Mouse (Mus musculus) urinary bladder, postnatal 4 days (tissue): ENCODE results near the gene Cntn5.

Experiments
- DNase-seq, 2 experiments: peaks; one replicate each; pipeline ENCODE4 v3.0.0; 2021 to 2022; ENCODE audit warnings: low spot score in 2 of 2

Gene Cntn5

DNA sequence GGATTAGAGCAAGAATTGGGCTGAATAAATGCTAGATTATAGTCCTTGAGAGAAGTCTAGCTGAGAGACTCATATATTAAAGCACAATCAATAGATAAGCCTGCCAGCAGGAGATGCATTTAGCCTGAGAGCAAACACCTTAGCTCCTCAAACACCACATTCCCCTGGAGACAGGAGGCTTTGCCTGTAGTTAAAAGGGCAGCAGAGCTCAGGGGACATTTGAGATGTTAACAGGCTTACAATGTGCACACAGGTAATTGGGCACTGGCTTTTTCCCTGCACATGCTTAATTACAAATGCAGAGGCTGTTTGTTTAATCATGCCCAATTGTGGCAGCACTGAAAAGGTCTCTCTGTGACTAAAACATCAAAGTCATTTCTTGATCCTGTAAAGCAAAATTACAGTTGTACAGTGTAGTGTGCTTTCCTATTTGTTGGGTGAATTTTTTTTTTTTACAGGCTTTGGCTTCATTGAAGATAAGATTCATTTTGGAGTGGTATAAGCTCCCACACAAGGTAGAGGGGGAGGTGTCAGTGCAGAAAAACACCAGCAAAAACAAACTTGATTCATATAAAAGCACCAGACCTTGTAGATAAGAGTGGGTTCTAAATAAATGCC, 457.2 kb downstream of the Cntn5 start:
- DNase-seq, result no peak

DNA sequence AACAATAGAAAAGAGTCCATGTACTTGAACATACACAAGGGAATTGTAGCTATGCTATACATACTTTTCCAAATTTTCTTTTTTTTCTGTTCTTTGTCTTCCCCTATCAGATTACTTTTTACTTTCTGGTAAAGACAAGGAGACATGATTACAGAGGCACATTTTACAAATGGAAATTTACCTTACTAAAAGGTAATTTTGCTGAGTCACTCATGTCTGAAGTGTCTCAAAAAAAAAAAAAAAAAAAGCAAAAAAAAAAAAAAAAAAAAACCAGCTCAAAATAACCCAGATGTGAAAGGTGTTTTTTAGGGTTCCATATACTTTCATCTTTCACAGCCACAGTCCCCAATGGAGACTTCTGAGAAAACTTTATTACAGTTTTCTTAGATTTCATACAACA, 492.5 kb downstream of the Cntn5 start:
- DNase-seq, result no peak

DNA sequence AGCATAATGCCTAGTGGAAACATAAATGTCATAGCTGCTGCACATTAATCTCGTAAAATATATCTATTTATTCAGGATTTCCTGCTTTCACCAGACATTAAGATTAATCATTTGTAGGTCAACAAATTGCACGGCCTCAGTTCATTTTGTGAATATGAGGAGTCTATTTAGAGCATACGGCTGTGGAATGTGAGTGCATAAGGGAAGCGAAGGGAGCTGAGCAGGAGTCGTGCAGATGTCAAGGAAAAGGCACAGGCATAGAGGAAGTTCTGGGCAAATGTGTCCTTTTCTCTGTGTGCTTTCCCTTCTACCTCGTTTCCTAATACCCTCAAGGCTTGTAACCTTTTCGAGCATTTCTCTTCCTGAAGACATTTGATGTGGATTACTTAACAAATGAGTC, 504.5 kb downstream of the Cntn5 start:
- no peak for DNase-seq

DNA sequence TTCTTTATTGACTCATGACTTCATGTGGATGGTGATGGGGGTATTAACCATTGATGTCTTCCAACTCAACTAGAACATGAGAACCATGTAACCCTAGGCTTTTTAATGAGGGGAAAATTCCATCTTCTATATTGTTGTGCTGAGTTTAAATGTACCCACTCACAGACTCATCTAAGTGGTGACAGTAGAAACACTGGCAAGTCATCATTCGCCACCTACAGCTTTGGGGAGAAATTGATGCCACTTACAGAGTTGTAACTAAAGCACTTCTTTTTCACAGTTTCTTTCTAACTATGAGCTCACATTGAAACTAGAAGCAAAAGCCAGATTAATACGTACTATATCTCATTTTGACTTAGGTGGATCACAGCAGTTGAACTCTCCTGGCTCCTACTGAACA, 514.7 kb downstream of the Cntn5 start:
- DNase-seq, result no peak

DNA sequence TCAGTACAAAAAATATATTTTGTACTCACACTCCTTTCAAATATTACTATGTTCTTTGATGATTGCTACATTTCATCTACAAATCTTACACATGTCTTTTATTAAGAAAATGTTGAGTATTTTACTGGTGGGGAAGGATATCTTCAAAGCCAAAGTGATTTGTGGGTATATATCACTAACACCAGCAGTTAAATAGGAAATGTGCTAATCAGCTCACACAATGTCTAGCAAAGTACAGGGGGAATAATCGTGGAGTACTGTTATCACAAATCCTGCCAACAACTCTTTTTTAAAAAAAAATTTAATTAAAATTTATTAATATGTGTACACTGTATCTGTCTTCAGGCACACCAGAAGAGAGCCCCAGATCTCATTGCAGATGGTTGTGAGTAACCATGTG, 520.1 kb downstream of the Cntn5 start:
- DNase-seq, result no peak

DNA sequence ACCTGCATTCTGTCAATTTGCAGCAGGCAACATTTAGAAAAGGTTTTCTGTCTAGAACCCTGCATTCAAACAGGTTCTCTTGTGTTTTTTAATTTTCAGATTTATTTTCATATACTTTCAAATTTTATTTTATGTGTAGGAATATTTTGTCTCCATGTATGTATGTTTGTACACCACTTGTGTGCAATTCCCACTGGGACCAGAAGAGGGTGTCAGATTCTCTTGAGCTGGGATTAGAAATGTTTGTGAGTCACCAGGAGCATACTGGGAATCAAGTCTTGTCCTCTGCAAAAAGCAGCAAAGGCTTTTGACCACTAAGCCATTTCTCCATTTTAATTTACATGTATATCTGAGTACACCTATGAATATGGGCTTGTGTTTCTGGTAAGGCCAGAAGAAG, 521.4 kb downstream of the Cntn5 start:
- DNase-seq, result no peak

DNA sequence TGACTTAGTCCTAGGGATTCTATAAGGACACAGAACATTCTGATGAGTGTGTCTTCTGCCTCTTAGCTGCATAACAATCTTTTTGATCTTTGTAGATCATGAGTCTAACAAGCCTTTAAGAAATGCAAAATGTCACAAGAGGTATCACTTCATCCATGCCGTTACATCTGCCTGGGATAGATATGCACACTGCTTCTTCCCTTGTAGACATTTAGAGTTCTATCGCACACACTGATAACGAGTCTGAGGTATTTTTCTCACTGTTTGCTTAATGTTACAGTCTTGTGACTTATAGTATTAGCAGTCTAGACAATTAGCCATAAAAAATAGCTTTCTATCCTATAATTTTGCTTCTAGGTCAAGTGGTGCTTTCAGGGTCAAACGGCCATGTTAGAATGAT, 522.9 kb downstream of the Cntn5 start:
- DNase-seq, result no peak

DNA sequence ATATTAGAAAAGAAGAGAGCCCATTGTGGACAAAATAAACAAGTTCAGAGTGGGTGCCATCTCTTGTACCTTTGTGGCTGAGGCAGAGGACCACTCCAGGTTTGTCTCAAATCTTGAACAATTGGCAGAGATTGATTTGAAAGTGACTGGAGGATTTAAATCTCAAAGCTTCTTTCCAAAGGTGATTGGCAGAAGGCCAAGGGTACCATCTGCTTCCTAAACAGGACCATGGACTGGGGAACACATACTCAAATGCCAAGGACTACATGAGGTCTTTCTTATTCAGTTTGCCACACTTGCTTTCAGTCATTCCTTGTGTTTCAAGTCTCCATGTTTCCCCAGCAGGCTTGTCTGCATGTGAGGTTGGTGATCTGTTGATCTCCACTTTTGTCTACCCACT, 528.3 kb downstream of the Cntn5 start:
- no peak for DNase-seq

DNA sequence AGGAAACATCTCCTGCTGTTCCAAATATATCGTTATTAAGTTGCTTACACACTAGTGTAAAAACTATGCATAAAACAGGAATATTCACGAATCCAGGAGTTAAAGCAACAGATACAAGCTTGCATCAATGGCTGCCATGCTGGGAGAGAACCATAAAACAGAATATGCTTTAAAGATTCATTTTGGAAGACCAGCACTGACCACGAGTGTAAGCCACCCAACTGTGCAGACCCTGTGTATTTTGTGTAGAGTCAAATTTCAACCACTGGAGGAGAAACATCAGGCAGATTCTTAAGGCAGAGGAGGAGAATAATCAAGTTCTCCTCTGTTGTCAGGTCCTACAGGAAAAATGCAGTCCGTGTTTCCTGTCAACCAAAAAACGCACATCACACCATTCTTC, 535.6 kb downstream of the Cntn5 start:
- no peak for DNase-seq

DNA sequence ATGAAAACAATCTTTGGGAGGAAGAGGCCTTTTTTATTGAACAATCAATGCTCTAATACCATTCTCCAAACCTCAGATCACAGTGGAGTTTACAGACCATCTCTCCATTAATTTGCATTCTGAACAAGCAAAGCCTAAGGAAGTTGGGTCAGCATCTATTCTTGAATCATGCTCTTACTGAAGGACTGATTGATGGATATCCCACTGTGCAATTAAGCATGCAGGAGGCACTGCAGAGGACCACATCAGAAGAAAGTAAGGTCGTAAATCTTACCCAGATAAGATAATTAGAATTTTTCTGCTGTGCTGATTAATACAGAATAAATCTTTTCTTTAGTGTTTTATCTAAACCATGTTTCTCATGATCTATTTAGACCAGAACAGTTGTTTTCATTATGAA, 536.2 kb downstream of the Cntn5 start:
- no peak for DNase-seq

DNA sequence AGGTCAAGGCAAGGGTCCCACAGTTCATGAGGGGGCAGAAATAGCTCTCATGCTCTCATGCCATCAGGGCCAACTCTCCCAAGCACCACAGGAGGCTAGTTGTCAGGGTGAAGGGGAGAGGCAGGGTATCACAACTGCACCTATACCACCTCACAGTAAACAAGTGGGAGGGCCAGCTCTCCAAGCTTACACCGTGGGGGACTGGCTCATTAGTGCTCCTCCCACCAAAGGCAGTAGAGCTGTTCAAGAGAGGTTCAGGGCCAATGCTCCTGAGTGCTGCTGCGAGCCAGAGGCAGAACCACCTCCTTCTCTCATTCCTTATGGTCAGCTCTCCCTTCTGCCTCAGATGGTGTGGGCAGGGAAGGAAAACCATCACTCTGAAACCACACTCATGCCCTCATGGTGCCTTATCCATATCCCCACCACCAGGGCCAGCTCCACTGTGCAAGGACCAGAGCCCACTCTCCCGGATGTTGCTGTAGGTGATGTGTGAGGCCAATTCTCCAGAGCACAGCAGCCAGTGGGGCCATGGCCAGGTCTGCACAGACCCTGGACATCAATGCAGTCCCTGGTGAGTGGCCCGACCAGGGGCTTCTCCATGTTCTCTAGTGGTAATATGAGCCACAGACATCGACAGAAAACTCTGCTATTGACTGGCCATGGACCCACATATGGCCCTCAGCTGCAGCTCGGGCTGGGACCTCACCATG, 538.2 kb downstream of the Cntn5 start:
- no peak for DNase-seq

DNA sequence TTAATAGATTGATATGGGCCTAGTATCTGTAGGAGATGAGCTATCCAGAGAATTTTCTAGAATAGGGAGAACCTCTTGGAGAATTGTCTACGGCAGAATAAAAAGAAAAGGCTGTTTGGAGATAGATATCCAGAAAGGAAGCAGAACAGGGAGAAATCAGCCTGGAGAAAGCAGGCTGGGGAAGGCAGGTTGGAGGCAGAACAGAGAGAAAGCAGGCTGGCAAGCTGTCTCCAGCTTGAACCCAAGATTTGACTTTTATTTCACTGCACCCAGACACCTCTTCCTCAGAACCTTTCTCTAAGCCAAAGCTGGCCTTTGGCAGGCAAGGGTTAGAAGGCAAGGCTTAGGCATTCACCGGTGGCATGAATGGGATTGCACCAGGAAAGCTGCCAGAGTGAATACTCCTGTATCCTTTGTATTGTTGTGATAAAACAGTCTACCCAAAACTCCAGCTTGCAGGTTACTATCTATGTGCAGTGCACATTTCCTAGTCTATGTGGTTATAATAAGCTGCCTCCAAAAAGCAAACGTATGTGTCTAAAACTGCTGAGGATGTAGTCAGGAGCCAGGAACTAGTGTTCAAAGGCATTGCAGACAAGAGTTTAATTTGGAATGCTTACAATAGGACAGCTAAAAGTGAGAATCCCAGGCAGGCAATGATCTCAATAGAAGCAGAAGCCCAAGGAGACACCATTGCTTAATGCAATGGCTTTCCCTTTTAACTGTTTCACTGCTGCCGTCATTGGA, 553.5 kb downstream of the Cntn5 start:
- DNase-seq, result no peak

DNA sequence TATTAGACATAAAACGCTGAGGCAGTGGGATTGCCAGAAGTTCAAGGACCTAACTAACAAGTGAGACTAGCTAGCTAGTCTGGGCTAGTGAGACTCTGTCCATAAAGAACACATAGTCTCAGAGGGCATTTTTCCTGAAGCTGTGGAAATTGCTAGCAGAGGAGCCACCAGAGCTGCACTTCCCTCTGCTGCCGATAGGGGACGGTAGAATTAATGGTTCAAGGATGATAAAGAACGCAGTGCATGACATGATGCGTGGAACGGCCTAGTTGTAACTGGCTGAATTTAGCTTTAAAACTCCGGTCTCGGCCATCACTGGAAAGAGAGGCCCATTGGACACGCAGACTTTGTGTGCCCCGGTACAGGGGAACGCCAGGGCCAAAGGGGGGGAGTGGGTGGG, 555.8 kb downstream of the Cntn5 start:
- no peak for DNase-seq

DNA sequence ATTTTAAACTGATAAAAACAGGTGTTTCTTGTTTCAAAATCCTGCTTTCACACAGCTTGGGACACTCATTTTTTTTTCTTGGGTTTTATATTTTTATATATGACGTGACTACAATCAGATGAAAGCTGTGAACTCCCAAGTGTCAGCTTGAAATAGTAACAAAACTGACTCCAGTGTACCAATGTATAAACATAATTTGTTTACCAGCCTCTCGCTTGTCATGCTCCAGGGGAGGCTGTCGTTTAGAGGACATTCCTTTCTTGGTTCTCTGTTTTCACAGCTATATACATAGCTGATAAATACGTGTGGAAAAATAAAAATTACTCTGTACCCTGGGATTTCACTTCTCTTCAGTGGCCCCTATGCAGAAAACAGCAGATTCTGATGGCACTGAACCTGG, 556.4 kb downstream of the Cntn5 start:
- DNase-seq, result no peak

DNA sequence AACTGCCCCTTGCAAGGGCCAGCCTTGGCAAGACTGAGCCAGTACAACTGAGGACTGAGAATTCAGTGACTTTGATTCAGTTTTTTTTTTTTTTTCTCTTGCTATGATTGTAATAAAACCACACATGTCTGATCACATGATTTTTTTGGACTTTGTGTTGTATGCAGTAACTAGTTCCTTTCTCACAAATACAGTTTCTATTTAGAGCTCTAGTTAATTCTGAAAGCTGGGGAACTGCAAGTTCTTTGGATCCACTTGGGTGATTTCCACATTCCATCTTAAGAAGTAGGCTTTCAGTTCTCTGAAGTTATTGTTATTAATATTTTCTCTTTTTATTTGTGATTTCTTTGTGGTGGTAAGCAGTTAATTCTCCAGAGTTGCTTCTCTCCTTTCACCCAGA, 563.8 kb downstream of the Cntn5 start:
- no peak for DNase-seq

DNA sequence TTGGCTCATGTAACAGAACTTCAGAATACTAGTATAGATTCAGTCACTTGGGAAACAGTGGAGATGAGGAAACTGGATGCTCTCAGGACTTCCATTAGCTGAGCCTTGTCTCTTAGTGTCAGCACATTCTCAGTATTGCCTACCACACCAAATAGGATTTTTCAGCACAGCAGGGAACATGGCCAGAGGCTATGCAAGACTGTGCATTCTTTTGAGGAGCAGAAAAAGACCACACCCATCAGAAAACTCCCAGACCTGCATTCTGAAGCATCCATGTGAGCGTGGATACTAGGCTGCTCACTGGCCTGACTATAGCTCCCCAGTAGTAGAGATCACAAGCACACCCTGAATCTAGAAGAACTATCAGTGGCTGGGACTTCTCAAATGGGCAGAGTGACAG, 564.9 kb downstream of the Cntn5 start:
- no peak for DNase-seq

DNA sequence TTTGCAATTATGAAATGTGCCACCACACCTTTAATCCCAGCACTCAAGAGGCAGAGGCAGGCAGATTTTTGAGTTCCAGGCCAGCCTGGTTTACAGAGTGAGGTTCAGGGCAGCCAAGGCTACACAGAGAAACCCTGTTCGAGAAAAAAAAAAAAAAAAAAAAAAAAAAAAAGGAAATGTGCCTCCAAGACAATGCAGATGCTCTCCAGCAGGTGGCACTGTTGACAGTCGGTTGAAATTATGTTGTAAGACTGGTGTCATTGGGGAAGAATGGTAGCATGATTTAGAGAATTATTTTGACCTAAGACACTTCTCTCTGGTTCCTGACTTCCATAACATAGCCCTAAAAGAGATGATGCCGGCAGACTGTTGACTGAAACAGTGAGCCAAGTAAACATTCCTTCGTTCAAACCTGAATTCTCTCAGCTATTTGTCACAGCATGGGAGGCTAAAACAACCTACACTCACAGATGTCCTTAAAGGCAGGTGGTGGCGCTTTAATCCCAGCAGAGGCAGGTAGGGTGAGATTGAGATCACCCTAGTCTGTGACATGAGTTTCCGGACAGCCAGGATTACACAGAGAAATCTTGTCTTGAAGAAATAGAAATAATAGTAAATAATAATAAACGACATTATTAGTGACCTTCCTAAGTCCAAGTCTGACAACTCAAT, 579.7 kb downstream of the Cntn5 start:
- DNase-seq, result no peak

DNA sequence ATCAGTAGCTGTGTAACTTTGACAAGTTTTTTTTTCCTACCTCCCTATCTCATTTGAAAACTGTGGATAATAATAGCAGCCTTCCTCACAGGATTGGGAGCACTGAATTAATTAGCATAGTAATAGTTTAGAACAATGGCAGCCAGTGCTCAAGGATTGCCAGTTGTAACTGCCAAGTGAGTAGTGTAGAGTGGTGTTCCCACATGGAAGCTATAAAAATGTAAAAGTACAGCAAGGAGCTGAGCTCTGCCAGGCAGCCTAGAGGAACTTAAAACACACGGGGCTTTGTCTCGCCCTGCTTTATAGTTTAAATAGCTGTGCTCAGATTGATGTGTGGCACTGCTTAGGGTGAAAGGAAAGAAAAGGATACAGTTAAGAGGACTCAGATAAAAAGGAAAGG, 635.2 kb downstream of the Cntn5 start:
- no peak for DNase-seq

DNA sequence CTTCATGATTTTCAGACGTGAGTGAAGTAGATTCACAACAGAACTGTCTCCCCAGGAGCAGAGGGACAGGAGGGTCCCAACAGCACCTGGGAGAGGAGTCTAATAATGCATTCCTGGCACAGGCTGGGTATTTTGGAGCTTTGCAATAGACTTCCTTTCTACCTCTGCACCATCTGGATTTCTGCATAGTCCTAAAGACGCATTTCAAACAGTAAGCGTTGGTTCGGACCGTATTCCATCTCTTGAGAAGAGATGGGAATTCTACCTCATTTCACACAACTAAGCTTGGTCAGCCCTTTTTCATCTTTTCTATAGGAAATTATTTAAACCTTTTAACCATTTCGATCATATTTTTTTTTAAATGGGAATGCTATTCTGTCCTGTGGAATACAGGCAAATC, 635.7 kb downstream of the Cntn5 start:
- DNase-seq, result no peak

DNA sequence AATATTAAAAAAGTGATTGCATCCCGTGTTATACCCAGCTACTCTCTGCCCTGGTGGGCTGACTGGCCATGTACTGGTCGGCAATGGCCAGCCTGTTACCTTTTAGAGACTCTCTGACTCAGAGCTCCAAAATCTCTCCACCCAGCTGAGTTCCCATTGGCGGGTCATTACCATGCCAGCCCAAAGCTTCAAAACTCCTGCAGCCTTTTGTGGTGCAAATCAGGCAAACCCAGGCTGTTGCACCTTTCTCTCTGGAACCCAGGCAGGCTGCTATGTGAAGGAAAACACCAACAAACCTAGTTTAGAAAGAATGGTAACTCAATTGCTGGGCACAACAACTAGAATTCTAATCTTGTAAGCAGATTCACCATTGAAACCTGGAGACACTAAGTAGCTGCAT, 639.0 kb downstream of the Cntn5 start:
- DNase-seq, result no peak

DNA sequence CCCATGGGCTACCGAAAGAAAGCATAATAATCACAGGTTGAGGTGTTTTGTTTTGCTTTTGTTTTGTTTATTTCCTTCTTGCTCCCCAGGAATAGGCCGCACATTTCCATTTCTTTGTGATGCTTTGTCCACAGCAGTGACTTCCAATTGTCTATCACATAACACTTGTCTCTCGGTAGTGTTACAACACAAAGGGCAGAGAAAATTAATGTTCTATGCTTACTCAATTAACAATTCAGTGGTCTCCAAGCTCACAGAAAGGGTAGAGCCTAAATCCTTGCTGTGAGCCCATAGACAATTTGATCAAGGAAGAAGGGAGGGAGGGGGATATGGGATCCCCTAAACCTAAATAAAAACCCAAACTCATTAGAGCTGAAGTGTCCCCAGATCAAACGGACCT, 671.2 kb downstream of the Cntn5 start:
- no peak for DNase-seq

DNA sequence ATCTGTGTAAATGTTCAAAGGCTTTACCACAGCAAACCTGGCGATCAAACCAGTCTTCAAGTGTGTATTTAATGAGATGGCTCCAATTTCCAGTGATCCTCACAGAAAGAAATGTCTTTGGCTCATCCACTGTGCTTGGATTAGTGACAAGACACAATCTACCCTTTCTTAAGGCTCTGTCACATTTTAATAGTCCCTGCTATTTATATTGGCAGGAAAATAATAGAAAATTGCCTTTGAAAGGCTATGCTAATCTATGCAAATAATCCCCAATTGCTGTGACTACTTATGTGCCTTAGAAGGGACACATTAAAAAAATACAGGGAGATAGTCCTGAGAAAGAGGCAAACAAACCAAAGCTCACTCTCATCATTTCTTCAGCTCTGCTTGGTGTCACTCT, 672.5 kb downstream of the Cntn5 start:
- DNase-seq, result no peak

DNA sequence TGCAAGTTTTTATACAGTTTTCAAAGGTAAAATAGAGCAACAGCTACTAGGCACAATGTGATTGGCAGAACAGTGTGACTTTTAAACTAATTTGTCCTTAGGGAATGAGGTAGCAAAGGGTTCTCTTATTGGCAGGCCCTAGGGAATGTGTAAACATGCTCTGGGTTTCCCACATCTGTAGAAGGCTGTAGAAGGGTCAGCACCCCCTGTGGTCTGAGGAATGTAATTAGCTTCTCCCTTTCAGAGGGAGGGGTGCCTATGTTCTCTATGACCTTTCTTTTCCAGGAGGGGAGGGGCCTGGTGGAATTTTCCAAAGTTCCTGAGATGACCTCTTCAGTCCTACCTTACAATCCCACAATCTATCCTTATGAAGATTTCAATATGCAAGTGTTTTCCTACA, 673.6 kb downstream of the Cntn5 start:
- no peak for DNase-seq
